Mouse (Mus musculus) midbrain, embryonic 14.5 days (tissue): ENCODE measurements around the gene Rhoh. TPM values are rescaled to one million over a fixed set of nuclear protein-coding genes. Genes with fewer than 3 reads are reported as not detected.

Experiments
- ATAC-seq: fragments of 200-750 bp; cut with Nextera tagmentation; 2 replicates; pipeline ENCODE4 v1.8.0; 2017; ENCODE audit warnings: moderate number of reproducible peaks, moderate library complexity; ENCODE audit not compliant: low FRiP score, low TSS enrichment
- DNase-seq: peaks from one replicate; pipeline ENCODE4 v3.0.0-alpha.2; 2015
- H3K27ac ChIP-seq: fragments of 300-500 bp; sonication (generic); replicated peaks from 2 replicates; pipeline ENCODE4 v1.5.1; 2014; ENCODE audit warnings: mild to moderate bottlenecking, low read depth, low read length, moderate library complexity
- H3K27me3 ChIP-seq: fragments of 300-500 bp; sonication (generic); 2 replicates; pipeline ENCODE4 v1.6.1; 2014; ENCODE audit warnings: low read length, control low read depth, mixed read lengths; ENCODE audit not compliant: control insufficient read depth, insufficient read depth
- H3K36me3 ChIP-seq: fragments of 300-500 bp; sonication (generic); 2 replicates; pipeline ENCODE4 v1.6.1; 2014; ENCODE audit warnings: low read length, control low read depth; ENCODE audit not compliant: control insufficient read depth, insufficient read depth
- H3K4me1 ChIP-seq: fragments of 300-500 bp; sonication (generic); 2 replicates; pipeline ENCODE4 v1.6.1; 2014; ENCODE audit warnings: mild to moderate bottlenecking, antibody characterized with exemption, low read length, control low read depth; ENCODE audit not compliant: control insufficient read depth, insufficient read depth
- H3K4me2 ChIP-seq: fragments of 300-500 bp; sonication (generic); 2 replicates; pipeline ENCODE4 v1.6.1; 2014; ENCODE audit warnings: mild to moderate bottlenecking, low read length, moderate library complexity
- H3K4me3 ChIP-seq: fragments of 300-500 bp; sonication (generic); replicated peaks from 2 replicates; pipeline ENCODE4 v1.5.1; 2014; ENCODE audit warnings: low read depth, low read length
- H3K9ac ChIP-seq: fragments of 300-500 bp; sonication (generic); replicated peaks from 2 replicates; pipeline ENCODE4 v1.6.1; 2014; ENCODE audit warnings: mild to moderate bottlenecking, low read length, moderate library complexity
- H3K9me3 ChIP-seq: fragments of 300-500 bp; sonication (generic); 2 replicates; pipeline ENCODE4 v1.6.1; 2016; ENCODE audit warnings: low read length, control low read depth, mixed read lengths; ENCODE audit not compliant: control insufficient read depth
- WGBS: fragments of 180-500 bp; shearing (Covaris S2); extraction: QIAGEN DNeasy Blood & Tissue Kit; methylation state at CpG from one replicate; pipeline ENCODE4 v1.1.7; 2014; 5-methylcytosine and 5-hydroxymethylcytosine counted together
- polyA plus RNA-seq: library from polyadenylated mRNA; unstranded; fragments of >200 nt; fragmentation: Nextera tagmentation; extraction: Ambion mirVana; gene quantifications from 2 replicates; pipeline ENCODE4 v1.2.1, GENCODE M21; 2014

Rhoh gene
- polyA plus RNA-seq, 1 experiment from 2014 or later: 0.34 TPM

DNA sequence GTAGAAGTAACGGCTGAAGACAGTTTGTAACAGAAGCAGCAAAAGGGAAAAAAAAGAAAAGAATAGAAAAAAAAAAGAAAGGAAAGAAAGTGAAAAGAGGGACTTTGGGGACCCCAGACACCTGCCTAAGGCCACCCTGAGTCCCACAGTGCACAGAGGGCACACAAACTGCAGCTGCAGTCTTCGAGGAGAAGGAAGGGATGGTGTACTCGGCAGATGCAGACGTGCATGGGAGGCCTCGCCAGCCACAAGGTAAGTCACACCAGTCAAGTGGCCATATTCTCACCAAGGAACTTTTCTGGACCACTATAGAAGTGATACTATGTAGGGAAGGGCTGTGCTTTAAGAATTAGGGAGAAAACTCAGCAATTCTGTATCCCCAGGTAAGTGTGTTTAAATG lies 73.8 kb downstream of the Rhoh start, which contains the start of gene Chrna9:
TSS of gene Chrna9 (plus strand) at position 139 of the 400 bp plus-strand sequence.
- Histone ChIP-seq H3K36me3 (no peaks in the 10 kb centered on the region), H3K9me3 (no peaks in the 10 kb centered on the region), H3K27ac (no peak within 1 kb of the TSS), H3K4me2 (no peak within 1 kb of the TSS), H3K4me3 (no peak within 1 kb of the TSS), H3K9ac (no peak within 1 kb of the TSS), H3K4me1 (no peaks in the 10 kb centered on the region), H3K27me3 (no peaks in the 10 kb centered on the region)
- 86% methylated on average over 5 of the region's 5 CpGs for WGBS
- DNase-seq (no peak), ATAC-seq (no peak)

DNA sequence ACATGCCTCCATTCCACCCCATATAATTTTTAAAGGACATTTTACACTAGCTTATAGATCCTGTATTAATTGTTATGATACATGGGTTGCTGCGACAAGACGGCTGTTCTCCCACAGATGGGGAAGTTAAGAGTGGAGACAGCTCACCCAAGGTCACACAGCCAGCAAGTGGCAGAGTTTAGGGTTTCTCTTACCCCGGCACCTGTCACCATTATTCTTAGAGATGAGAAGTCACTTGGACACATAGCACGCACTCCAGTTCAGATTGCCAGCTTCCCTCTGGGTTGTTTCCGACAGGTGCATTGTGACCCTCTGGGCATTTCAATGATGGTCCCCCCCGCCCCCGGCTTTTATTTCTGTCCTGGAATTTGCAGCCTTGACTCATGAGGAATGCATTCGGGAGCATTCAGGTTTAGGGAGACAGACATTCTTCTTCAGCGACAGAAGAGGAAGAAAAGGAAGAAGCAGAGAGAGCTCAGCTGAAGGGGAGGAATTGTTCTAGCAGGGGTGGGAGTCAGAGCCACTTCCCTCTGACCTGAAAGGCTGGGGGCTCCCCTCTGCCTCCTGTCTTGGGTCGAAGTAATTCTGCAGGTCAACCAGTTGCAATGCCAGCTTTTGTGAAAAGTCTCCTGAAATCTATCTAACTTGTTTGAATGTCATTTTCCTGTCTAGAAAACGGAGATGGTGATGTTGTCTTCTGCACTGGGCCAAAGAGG lies 76.2 kb downstream of the Rhoh start:
- H3K9ac ChIP-seq: no peak overlapping the region
- ATAC-seq: no peak

DNA sequence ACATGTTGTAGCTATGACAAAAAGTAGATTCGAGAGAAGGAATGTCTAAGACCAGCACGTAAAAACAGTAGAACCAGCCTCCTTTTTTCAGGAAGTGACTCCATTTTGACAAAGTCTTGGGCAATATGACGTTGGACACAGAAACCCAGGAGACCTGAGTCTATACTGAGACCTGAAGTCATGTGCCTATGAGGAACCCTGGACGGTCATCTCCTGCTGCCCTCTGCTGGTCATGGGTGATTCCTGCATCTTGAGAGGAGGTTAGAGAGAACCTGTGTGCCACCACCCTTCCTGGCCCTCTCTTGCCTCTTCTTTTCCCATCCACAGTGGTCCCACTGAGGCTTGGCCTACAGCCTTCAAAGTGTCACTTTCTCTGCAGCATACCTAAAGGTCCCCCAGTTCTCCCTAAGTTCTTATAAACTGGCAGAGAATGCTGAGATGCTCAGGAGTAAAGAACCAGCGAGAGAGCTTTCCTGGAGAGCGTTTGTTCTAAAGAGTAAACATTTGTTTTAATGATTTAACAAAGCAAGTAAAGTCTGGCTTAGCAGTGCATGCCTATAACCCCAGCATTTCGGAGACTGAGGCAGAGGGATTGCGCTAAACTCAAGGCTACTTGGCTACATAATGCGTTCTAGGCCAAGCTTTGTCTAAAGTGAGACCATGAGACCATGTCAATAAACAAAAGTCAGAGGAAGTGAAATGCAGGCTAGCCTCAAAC lies 77.1 kb downstream of the Rhoh start:
- Histone ChIP-seq H3K9ac (no peak overlapping the region), H3K4me2 (no peak overlapping the region), H3K9me3 (no peaks in the 10 kb centered on the region), H3K36me3 (no peaks in the 10 kb centered on the region), H3K4me1 (no peaks in the 10 kb centered on the region), H3K4me3 (no peak overlapping the region), H3K27ac (no peak overlapping the region), H3K27me3 (no peaks in the 10 kb centered on the region)
- peak; percentile 85 for DNase-seq
- 58% methylated on average over 9 of the region's 9 CpGs for WGBS
- peak; percentile 46; the same call in 1 of the 2 replicates for ATAC-seq

More for the DNA sequence above, 76.2 kb downstream of the Rhoh start:
- H3K4me2 ChIP-seq: no peak overlapping the region
- no peak for DNase-seq
- H3K27ac ChIP-seq: no peak overlapping the region
- H3K4me1 ChIP-seq: no peaks in the 10 kb centered on the region
- H3K27me3 ChIP-seq: no peaks in the 10 kb centered on the region
- no peaks in the 10 kb centered on the region for H3K9me3 ChIP-seq
- WGBS: 74% methylated on average over 11 of the region's 11 CpGs
- no peak overlapping the region for H3K4me3 ChIP-seq
- H3K36me3 ChIP-seq: no peaks in the 10 kb centered on the region

DNA sequence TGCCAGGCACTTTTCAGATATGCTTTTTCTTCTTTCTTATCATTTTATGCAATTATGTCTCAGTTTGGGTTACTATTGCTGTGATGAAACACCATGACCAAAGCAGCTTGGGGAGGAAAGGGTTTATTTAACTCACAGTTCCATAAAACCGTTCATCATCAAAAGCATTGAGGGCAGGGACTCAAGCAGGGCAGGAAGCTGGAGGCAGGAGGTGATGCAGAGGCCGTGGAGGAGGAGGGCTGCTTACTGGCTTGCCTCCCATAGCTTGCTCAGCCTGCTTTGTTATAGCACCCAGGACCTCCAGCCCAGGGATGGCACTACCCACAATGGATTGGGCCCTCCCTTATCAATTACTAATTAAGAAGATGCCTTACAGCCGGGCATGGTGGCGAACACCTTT lies 80.1 kb downstream of the Rhoh start:
- no peak overlapping the region for H3K4me3 ChIP-seq
- H3K9ac ChIP-seq: no peak overlapping the region
- H3K4me1 ChIP-seq: no peaks in the 10 kb centered on the region
- H3K27ac ChIP-seq: no peak overlapping the region
- H3K27me3 ChIP-seq: no peaks in the 10 kb centered on the region
- no peak overlapping the region for H3K4me2 ChIP-seq
- no peaks in the 10 kb centered on the region for H3K9me3 ChIP-seq
- no peaks in the 10 kb centered on the region for H3K36me3 ChIP-seq
- ATAC-seq (no peak), DNase-seq (no peak)
- 78% methylated on average over 4 of the region's 4 CpGs for WGBS

Other genes with a start within 250 kb of the Rhoh start
- gene Pds5a, start 162.9 kb upstream of the Rhoh start, polyA plus RNA-seq: 49.7 and 78.4 TPM in 2 replicates
- gene N4bp2, start 97.7 kb upstream of the Rhoh start, polyA plus RNA-seq: 26.1 and 32.6 TPM in 2 replicates
- gene Chrna9, start 73.7 kb downstream of the Rhoh start, polyA plus RNA-seq: not detected in 2 replicates
- gene 9130230L23Rik, start 143.1 kb downstream of the Rhoh start, polyA plus RNA-seq: not detected in 2 replicates